Mouse (Mus musculus): ENCODE results near the gene Nol3. TPM values are rescaled to one million over a fixed set of nuclear protein-coding genes. Genes with fewer than 3 reads are reported as not detected.

Gene Nol3
- polyA plus RNA-seq, 1 experiment: 0.94 TPM

- no peaks in the 10 kb centered on the region for H3K9me3 ChIP-seq (replicated peaks; ENCODE audit: control insufficient read depth, insufficient read depth, low read length, poor library complexity, severe bottlenecking)
- no peak overlapping the region for H3K27ac ChIP-seq (ENCODE audit: insufficient read depth, low read length)
- no peaks in the 10 kb centered on the region for H3K27me3 ChIP-seq (ENCODE audit: control insufficient read depth, insufficient read depth, low read length, poor library complexity, severe bottlenecking)
- H3K9ac ChIP-seq (ENCODE audit: low read depth, poor library complexity, severe bottlenecking): no peak overlapping the region
- peak overlapping the region; percentile 34 for H3K4me3 ChIP-seq (ENCODE audit: low read depth, low read length)
- peak; percentile 69; the same call in 1 of the 2 replicates for TF ChIP-seq EP300 (IDR thresholded peaks at IDR 0.05; ENCODE audit: insufficient read depth, low read depth, low read length)
- TF ChIP-seq POLR2A (IDR thresholded peaks at IDR 0.05; ENCODE audit: insufficient read depth, low read length): no peak
- TF ChIP-seq CTCF (IDR thresholded peaks at IDR 0.05; ENCODE audit: low read depth, low read length): peak; percentile 99
- no peaks in the 10 kb centered on the region for H3K36me3 ChIP-seq (ENCODE audit: control insufficient read depth, insufficient read depth, low read length, poor library complexity, severe bottlenecking)
- peaks cover 2% of the 10 kb centered on the region for H3K4me1 ChIP-seq (ENCODE audit: control insufficient read depth, insufficient read depth, low read length)
Observed at GRCm38 (mm10) chr8:105283074-105283473, 7.1 kb downstream of the Nol3 start.

DNA sequence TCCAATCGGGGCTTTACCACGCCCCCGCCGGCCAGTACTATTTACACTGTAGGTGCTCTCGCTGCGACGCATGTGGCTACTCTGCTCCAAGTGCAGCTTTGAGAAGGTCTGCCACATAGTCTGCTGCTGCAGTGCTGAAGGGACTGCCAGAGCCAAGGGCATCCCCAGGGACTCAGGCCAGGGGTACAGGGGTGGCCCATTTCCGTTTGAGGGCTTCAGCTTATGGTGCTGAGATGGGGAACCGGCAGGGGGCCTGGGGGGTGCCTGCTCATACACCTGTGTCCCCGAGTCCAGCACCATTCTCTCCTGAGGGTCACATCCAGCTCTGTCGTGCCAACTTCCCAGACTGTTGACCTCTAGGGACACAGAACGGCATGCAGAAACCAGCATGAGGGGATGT, 9.6 kb downstream of the Nol3 start:
- Histone ChIP-seq H3K27me3 (ENCODE audit: control insufficient read depth, insufficient read depth, low read length, poor library complexity, severe bottlenecking) (no peaks in the 10 kb centered on the region), H3K4me1 (ENCODE audit: control insufficient read depth, insufficient read depth, low read length) (peaks cover 2% of the 10 kb centered on the region), H3K27ac (ENCODE audit: insufficient read depth, low read length) (no peak overlapping the region), H3K36me3 (ENCODE audit: control insufficient read depth, insufficient read depth, low read length, poor library complexity, severe bottlenecking) (no peaks in the 10 kb centered on the region), H3K9me3 (replicated peaks; ENCODE audit: control insufficient read depth, insufficient read depth, low read length, poor library complexity, severe bottlenecking) (no peaks in the 10 kb centered on the region), H3K4me3 (ENCODE audit: low read depth, low read length) (no peak overlapping the region), H3K9ac (ENCODE audit: low read depth, poor library complexity, severe bottlenecking) (no peak overlapping the region)
- TF ChIP-seq POLR2A (IDR thresholded peaks at IDR 0.05; ENCODE audit: insufficient read depth, low read length): no peak
- TF ChIP-seq EP300 (IDR thresholded peaks at IDR 0.05; ENCODE audit: insufficient read depth, low read depth, low read length): no peak
- TF ChIP-seq CTCF (IDR thresholded peaks at IDR 0.05; ENCODE audit: low read depth, low read length): no peak

DNA sequence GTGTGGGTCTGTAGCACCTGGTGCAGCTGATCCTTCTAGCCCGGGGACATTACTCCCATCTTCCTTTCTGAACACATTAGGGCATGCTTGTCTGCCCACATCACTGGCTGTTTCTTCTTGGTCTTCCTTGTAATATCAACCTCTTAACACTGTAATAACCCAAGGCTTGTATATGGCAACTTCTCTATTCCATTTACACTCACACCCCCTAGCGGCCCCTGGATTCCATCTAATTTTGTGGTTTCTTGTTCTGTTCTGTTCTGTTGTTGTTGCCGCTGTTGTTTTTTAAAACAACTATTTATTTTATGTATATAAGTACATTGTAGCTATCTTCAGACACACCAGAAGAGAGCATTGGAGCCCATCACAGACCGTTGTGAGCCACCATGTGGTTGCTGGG, 11.0 kb downstream of the Nol3 start:
- H3K27me3 ChIP-seq (ENCODE audit: control insufficient read depth, insufficient read depth, low read length, poor library complexity, severe bottlenecking): no peaks in the 10 kb centered on the region
- H3K9me3 ChIP-seq (replicated peaks; ENCODE audit: control insufficient read depth, insufficient read depth, low read length, poor library complexity, severe bottlenecking): no peaks in the 10 kb centered on the region
- H3K36me3 ChIP-seq (ENCODE audit: control insufficient read depth, insufficient read depth, low read length, poor library complexity, severe bottlenecking): no peaks in the 10 kb centered on the region
- no peak overlapping the region for H3K4me3 ChIP-seq (ENCODE audit: low read depth, low read length)
- TF ChIP-seq EP300 (IDR thresholded peaks at IDR 0.05; ENCODE audit: insufficient read depth, low read depth, low read length) (no peak), POLR2A (IDR thresholded peaks at IDR 0.05; ENCODE audit: insufficient read depth, low read length) (no peak), CTCF (IDR thresholded peaks at IDR 0.05; ENCODE audit: low read depth, low read length) (no peak)
- no peak overlapping the region for H3K9ac ChIP-seq (ENCODE audit: low read depth, poor library complexity, severe bottlenecking)
- peaks cover 2% of the 10 kb centered on the region for H3K4me1 ChIP-seq (ENCODE audit: control insufficient read depth, insufficient read depth, low read length)
- H3K27ac ChIP-seq (ENCODE audit: insufficient read depth, low read length): no peak overlapping the region

GRCm38 (mm10) chr8:105288231-105288630, 12.3 kb downstream of the Nol3 start:
- Histone ChIP-seq H3K4me1 (ENCODE audit: control insufficient read depth, insufficient read depth, low read length) (peaks cover 2% of the 10 kb centered on the region), H3K9me3 (replicated peaks; ENCODE audit: control insufficient read depth, insufficient read depth, low read length, poor library complexity, severe bottlenecking) (no peaks in the 10 kb centered on the region), H3K36me3 (ENCODE audit: control insufficient read depth, insufficient read depth, low read length, poor library complexity, severe bottlenecking) (no peaks in the 10 kb centered on the region), H3K4me3 (ENCODE audit: low read depth, low read length) (no peak overlapping the region), H3K27ac (ENCODE audit: insufficient read depth, low read length) (no peak overlapping the region), H3K9ac (ENCODE audit: low read depth, poor library complexity, severe bottlenecking) (no peak overlapping the region), H3K27me3 (ENCODE audit: control insufficient read depth, insufficient read depth, low read length, poor library complexity, severe bottlenecking) (no peaks in the 10 kb centered on the region)
- TF ChIP-seq POLR2A (IDR thresholded peaks at IDR 0.05; ENCODE audit: insufficient read depth, low read length) (no peak), CTCF (IDR thresholded peaks at IDR 0.05; ENCODE audit: low read depth, low read length) (no peak), EP300 (IDR thresholded peaks at IDR 0.05; ENCODE audit: insufficient read depth, low read depth, low read length) (no peak)

GRCm38 (mm10) chr8:105288958-105289732, 13.2 kb downstream of the Nol3 start:
- peak overlapping the region; percentile 83 for H3K4me3 ChIP-seq (ENCODE audit: low read depth, low read length)
- no peaks in the 10 kb centered on the region for H3K27me3 ChIP-seq (ENCODE audit: control insufficient read depth, insufficient read depth, low read length, poor library complexity, severe bottlenecking)
- no peaks in the 10 kb centered on the region for H3K9me3 ChIP-seq (replicated peaks; ENCODE audit: control insufficient read depth, insufficient read depth, low read length, poor library complexity, severe bottlenecking)
- H3K36me3 ChIP-seq (ENCODE audit: control insufficient read depth, insufficient read depth, low read length, poor library complexity, severe bottlenecking): no peaks in the 10 kb centered on the region
- H3K4me1 ChIP-seq (ENCODE audit: control insufficient read depth, insufficient read depth, low read length): peaks cover 2% of the 10 kb centered on the region
- TF ChIP-seq POLR2A (IDR thresholded peaks at IDR 0.05; ENCODE audit: insufficient read depth, low read length): peak; percentile 58
- TF ChIP-seq CTCF (IDR thresholded peaks at IDR 0.05; ENCODE audit: low read depth, low read length): no peak
- TF ChIP-seq EP300 (IDR thresholded peaks at IDR 0.05; ENCODE audit: insufficient read depth, low read depth, low read length): no peak
- H3K27ac ChIP-seq (ENCODE audit: insufficient read depth, low read length): peak overlapping the region; percentile 51; the same call in 1 of the 2 replicates
- peak overlapping the region; percentile 55; the same call in 1 of the 2 replicates for H3K9ac ChIP-seq (ENCODE audit: low read depth, poor library complexity, severe bottlenecking)

- Histone ChIP-seq H3K4me1 (ENCODE audit: control insufficient read depth, insufficient read depth, low read length) (peaks cover 2% of the 10 kb centered on the region), H3K9me3 (replicated peaks; ENCODE audit: control insufficient read depth, insufficient read depth, low read length, poor library complexity, severe bottlenecking) (no peaks in the 10 kb centered on the region), H3K9ac (ENCODE audit: low read depth, poor library complexity, severe bottlenecking) (peak within 1 kb of the TSS; percentile 55; the same call in 1 of the 2 replicates), H3K36me3 (ENCODE audit: control insufficient read depth, insufficient read depth, low read length, poor library complexity, severe bottlenecking) (no peaks in the 10 kb centered on the region), H3K4me3 (ENCODE audit: low read depth, low read length) (peak within 1 kb of the TSS; percentile 83), H3K27me3 (ENCODE audit: control insufficient read depth, insufficient read depth, low read length, poor library complexity, severe bottlenecking) (no peaks in the 10 kb centered on the region), H3K27ac (ENCODE audit: insufficient read depth, low read length) (peak within 1 kb of the TSS; percentile 51; the same call in 1 of the 2 replicates)
- TF ChIP-seq EP300 (IDR thresholded peaks at IDR 0.05; ENCODE audit: insufficient read depth, low read depth, low read length) (0 out of 2 replicates have a peak, but pooled peaks have one; percentile 25), CTCF (IDR thresholded peaks at IDR 0.05; ENCODE audit: low read depth, low read length) (peak; percentile 77), POLR2A (IDR thresholded peaks at IDR 0.05; ENCODE audit: insufficient read depth, low read length) (no peak)
Observed at GRCm38 (mm10) chr8:105289805-105290460, 14.0 kb downstream of the Nol3 start, which contains the start of gene 4931428F04Rik. Gene 4931428F04Rik, minus strand, starts transcription at chr8:105289864.

Data from ES-Bruce4 (cell line).